Mouse (Mus musculus) kidney, adult 2 months (tissue): ENCODE measurements around the gene B4galnt1.

ENCODE experiments used
- CTCF ChIP-seq: fragments of 200-500 bp; conservative IDR thresholded peaks from 2 replicates; pipeline ENCODE4 v1.5.1; 2011; ENCODE audit warnings: low read depth, mild to moderate bottlenecking, control low read depth, low read length, moderate library complexity, mixed read lengths; ENCODE audit not compliant: insufficient read depth, insufficient read length
- POLR2A ChIP-seq: fragments of 200-500 bp; IDR thresholded peaks from one replicate; pipeline ENCODE4 v1.6.1; 2011; ENCODE audit warnings: low read depth, low read length, control low read depth

DNA sequence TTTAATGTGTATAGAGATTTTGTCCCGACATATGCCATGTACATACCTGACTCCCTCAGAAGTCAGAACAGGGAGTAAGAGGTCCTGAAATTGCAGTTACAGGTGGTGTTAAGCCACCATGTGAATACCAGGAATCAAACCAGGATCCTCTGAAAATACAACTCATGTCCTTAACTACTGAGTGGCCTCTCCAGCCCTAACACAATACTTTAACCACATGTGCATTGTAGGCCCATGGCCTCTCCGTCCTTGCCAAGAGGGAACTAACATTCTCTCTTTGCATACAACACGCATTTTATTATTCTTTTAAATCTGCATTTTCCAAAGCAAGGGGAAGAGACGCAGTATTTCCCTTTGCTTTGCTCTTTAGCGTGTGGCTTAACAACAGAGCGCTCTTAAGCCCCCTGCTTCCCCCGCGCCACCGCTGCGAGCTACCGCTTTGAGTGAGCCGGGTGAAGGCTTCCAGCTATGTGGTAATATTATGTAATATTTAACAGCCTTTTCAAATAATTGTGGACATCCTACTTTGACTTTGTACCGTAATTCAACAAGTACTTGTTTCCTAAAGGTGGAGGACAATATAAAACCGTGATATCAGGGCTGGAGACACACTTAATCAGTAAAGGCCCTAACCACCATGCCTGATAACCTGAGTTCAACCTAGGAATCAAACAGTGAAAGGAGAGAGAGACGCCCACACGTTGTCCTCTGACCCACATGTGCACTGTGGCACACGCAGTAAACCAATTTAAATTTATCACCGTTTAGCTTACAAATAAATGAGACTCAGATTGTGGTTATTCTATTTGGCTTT is 26.5 kb upstream of the B4galnt1 start:
- TF ChIP-seq CTCF (no peak), POLR2A (no peak)
